Mouse (Mus musculus): ENCODE measurements around the gene Hspb3. TPM values are rescaled to one million over a fixed set of nuclear protein-coding genes. Genes with fewer than 3 reads are reported as not detected.

Hspb3 gene
- not detected in 2 replicates for polyA plus RNA-seq (2012; rRNA removed)

GRCm38 (mm10) chr13:113663151-113663779 is at the start of gene Hspb3:
Gene Hspb3 (minus strand): TSS chr13:113663676.
- DNase-seq (ENCODE audit: low spot score): no peak

- DNase-seq (ENCODE audit: low spot score): no peak
Observed at GRCm38 (mm10) chr13:113713186-113713585, 49.7 kb upstream of the Hspb3 start.

DNA sequence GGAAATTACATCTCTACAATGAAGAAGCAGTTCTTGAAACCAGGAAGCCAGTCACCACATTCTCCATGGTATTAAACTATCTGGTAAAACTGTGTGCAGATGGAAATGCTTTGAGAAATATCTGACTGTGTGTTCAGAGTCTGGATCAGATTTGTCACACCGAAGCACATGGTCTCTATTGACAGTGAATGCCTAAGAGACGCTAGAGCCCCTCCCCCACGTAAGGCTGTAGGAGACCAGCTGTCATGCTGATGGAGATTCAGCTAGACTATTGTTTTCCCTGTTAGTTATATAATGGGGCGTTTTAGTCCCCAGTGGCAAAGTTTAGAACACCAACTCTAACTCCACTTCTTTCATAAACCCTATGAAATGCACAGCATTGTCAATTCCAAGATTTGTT is 42.7 kb upstream of the Hspb3 start:
- no peak for DNase-seq (ENCODE audit: low spot score)

- DNase-seq (ENCODE audit: low spot score): no peak
Observed at GRCm38 (mm10) chr13:113701185-113701584, 37.7 kb upstream of the Hspb3 start.

DNA sequence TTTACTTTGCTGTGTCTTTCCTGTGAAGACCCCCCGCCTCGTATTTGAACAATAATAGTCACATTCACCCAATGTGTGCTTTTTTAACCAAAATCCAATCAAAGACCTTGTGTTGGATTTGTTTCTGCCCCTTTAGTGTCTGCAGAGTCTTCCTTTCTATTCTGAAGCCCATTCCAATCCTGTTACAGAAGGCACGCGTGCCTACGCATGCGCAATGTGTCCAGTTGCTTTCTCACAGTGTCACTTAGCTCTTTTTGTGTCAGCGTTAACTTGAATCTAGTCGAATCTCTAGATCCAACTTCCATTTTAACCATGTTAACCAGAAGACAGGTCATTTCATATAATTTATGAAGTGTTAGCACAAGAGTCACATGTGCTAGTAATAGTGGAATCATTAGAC is 36.5 kb upstream of the Hspb3 start:
- DNase-seq (ENCODE audit: low spot score): no peak

- DNase-seq (ENCODE audit: low spot score): no peak
Observed at GRCm38 (mm10) chr13:113699415-113699873, 36.0 kb upstream of the Hspb3 start.

GRCm38 (mm10) chr13:113696838-113697321 is 33.4 kb upstream of the Hspb3 start:
- no peak for DNase-seq (ENCODE audit: low spot score)

DNA sequence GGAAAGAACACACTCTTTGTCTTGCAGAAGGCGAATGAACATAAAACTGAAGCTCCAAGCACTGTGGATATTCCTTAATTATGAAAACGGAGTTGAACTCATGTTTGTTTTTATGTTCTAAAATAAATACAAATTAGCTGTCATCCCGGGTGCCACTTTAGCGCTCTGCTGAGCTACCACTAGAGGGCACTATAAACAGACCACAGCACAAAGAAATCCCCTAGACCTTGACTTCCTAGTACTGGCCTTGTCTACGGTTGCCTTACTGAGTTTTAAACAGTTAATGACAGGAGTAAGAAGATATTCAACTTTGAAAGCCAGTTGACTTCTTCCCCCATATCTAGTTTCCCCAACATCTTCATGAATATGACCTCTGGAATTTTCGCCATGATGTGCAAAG is 29.9 kb upstream of the Hspb3 start:
- no peak for DNase-seq (ENCODE audit: low spot score)

DNA sequence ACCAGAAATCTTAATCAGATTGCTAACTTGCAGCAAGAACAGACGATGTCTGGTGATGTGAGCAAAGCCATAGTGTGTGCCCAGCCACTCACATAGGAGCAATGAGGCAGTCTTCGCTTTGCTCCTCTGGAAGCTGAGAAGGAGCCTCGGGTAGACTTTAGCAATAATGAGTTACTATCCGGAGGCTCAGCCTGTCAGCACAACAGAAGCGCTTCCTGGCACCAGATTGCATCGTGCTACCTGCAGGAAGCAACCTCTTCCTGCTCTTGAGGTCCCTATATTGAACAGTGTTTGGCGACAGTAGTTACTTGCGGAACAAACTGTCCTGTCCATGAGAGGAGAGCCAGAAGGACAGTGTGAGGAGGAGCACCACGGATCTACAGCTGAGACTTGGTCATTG is 28.2 kb upstream of the Hspb3 start:
- DNase-seq (ENCODE audit: low spot score): no peak

DNA sequence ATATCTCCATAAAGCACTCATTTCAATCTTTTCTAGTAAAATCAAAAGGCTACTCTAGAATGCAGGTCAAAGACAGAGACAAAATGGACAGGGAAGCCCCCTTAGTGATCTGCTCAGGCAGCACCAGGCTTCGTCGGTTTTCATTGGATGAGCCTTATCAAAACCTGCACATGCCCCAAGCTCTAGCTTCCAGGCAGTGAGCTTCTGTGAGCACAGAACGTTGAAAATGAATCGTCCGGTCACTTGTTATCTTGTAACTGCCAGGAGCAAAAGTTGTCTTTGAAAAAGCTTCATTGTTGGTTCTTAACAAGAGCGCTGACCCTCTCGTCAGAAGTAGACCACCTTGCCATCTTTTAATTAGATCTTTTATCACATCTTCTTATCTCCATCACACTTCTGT is 26.4 kb upstream of the Hspb3 start:
- DNase-seq (ENCODE audit: low spot score): no peak

DNA sequence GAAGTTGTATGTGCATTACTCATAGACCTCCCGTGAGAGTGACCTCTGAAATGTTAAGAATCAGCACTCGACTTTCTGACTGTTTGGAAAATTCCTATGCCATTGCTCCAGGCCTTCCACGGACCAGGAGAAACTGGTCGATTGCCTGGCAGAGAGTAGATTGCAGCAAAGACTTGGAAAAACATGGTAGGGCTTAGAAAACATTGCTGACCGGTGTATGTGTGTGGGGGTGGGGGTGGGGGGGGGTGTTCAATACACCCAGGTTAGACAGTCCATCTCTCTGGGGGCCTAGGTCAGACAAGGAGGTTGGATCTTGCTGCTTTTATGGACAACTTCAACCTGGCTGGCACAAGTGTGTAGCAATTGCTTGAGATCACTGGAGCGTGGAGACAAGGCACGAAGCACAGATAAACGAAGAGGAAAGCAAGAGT is 23.2 kb upstream of the Hspb3 start:
- DNase-seq (ENCODE audit: low spot score): no peak

DNA sequence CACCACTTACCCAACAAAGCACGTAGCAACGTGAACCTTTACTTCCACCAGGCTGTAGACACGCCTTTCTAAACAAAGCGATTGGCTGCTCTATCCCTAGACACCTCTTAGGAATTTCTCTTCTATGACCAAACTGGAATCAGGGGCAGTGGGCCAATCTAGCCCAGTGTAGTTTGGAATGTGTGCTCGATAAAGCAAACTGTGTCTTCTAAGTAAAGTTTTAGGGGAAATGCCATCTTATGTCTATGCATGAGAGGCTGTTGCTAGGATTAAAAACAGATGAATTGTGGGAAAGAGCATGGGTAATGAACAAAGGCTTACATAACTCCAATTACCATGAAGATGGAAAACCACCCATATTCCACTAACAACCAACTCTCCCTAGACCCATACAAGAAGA is 19.3 kb upstream of the Hspb3 start:
- no peak for DNase-seq (ENCODE audit: low spot score)

DNA sequence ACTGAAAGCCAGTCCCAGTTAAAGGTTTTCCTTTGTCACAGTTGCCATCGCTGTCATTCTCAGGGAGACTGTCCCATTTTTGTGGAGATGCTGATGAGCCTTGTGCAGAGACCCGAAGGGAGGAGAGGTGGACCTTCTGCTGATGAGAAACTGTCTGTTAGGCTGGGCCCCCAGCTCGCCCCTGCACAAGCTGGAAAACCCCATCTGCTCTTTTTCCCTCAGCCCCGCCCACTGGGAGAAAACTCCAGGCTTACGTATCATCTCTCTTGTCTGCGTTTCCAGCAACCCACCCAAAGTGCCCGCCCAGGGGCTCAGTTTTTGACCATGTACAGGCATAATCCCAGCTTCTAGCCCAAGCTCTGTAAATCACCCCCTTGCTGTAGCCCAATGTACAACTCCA is 17.2 kb upstream of the Hspb3 start:
- DNase-seq (ENCODE audit: low spot score): no peak

DNA sequence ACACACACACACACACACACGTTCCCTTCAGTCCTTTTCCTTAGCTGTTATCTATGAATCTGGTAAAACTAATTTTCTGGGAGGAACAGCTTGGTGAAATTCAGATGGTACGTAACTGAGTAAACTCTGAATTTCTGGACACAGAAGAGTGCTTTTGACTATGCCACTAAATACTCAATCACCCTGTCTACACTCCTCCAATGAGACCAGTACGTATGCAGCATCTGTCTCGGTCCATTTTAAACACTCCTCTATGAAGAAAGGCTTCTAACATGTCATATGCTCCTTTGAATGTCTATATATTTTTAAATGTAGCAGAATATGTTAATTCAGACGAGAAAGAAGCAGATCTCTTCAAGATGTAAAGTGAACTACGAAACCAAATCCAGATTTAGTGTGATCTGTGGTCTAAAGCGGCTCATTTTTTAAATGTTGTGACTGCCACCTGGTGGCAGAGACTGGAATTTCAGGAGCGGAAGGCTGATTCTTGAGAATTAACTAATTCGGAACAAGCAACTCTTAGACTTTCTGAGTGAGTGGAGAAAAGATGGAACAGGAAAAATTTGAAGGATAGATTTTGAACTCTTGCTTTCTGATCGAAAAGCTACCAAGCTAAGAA is 6.1 kb upstream of the Hspb3 start:
- DNase-seq (ENCODE audit: low spot score): peak; percentile 32

GRCm38 (mm10) chr13:113663883-113664282 is 407 bp upstream of the Hspb3 start:
- no peak for DNase-seq (ENCODE audit: low spot score)

DNA sequence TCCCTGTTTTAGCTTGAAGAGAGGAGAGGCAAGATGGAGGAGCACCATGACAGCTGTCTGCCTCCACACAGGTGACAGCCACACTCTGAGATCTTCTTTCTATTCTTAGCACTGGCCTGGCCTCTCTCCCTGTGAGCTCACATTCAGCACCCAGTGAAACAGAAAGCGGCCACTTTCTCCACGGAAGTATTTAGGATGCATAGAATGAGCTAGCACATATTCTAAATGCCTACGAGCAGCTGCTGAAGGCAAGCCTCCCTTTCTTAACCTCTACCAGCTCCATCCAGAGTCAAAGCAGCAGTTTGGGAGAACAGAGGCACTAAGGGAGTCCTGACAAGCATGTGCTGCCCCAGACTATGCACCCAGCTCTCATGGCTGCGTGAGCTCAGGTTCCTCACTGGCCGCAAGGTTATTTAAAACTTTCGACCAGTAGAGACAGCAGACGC is 1.6 kb downstream of the Hspb3 start:
- no peak for DNase-seq (ENCODE audit: low spot score)

DNA sequence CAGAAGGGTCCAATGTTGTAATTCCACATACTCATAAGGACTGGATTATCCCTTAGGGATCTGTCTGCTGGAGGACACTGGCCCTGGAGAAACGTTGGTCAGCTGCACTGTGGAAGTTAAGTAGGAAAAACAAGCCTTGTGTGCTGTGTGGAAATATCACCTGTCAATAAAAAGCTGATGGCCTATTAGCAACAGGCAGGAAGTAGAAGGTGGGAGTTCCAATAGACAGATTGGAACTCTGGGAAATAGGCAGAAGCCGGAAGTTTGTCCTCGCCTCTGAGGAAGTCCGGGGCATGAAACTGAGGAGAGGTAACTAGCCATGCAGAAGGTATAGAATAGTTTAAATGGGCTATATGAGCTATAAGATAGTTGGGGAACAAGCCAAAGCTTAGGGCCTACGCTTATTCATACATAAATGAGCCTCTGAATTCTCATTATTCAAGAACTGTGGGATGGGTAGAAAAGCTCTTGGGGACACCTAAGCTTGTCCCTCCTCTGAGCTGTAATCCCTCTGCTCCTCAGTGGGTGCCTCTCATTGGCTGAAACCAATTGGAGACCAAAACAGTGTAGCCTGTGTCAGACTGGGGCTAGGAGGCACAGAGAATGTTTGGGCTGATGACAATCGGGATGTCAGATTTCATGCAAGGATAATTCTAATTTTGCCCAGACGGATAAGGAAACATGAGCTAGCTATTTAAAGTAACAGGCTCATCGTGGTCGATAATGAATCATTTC is 2.7 kb downstream of the Hspb3 start:
- DNase-seq (ENCODE audit: low spot score): no peak

DNA sequence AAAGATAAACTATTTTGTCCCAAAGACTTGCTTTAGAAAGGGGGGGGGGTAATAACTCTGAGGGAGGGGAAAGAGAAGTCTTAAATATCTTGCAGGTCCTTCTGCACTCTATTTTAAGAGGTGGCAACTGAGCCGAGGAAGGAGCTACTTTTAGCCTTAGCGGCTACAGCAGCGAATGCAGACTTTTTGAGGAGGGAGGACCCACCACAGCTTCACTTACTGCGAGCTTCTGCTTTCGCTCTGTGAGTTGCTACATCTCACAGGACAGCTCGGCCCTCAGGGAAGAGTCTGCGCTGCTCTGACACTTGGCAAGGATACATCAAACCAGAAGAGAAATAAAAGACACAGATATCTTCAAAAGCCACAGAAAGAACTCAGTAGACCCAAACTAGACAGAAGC is 6.3 kb downstream of the Hspb3 start:
- no peak for DNase-seq (ENCODE audit: low spot score)

- no peak for DNase-seq (ENCODE audit: low spot score)
Observed at GRCm38 (mm10) chr13:113656639-113657038, 6.8 kb downstream of the Hspb3 start.

- DNase-seq (ENCODE audit: low spot score): no peak
Observed at GRCm38 (mm10) chr13:113655511-113655910, 8.0 kb downstream of the Hspb3 start.

DNA sequence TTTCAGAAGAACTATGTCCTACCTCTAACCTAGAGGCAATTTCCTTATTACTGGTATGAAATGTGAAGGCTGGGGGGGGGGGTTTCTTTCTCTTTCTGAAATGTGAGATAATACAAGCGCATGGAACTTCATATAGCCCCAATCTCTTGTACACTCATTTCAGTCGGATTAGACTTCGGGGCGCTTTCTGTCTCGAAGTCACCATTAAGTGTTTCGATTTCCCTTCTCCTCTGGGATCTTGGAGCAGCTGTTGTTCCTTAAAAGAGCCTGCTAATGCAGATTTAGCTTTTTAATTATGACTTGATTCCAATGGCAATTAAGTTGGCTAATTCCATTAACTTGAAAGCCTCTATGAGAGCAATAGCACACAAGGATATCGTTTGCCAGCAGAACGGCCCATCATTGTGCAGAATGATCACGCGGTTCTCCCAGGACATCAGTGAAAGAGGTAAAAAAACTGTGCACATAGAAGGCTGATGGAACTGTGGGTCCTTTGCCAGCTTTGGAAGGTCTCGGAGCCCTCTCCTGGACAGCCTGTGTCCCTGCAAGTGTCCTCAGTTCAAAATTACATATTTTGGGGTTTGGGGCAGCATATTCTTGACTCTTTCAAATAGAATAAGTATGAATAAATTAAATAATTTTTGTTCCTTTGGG is 22.4 kb downstream of the Hspb3 start:
- DNase-seq (ENCODE audit: low spot score): no peak

DNA sequence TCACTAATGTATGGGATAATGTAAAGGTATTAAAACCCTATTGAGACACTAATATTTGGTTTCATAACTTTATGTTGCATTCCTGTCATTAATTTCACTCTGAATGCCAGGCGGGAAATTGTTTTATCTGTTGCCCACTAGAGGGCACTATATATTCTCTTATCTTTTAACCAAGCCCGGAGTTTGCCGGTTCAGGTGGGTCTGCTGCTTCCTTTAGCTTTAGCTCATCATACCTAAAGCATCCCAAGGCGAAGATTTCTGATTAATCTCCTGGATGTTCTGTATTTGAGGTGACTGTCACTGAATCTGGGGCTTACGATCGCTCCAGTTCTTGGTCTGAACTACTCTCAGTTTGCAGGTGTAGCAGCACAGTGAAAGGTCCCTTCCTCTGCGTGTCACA is 24.6 kb downstream of the Hspb3 start:
- DNase-seq (ENCODE audit: low spot score): no peak
